Mouse (Mus musculus): ENCODE data around the gene Gemin6. TPM values are rescaled to one million over a fixed set of nuclear protein-coding genes. Genes with fewer than 3 reads are reported as not detected.
"Not testable (repeated sequence)": the region's sequence is repeated elsewhere in the genome, so short reads cannot be mapped to it uniquely, and the experiment has no call there.

The Gemin6 gene
- polyA plus RNA-seq, 1 experiment from 2014 or later, result 25.6 TPM

- peaks cover 21% of the 10 kb centered on the region for H3K4me1 ChIP-seq (replicated peaks)
- peaks cover 40% of the 10 kb centered on the region for H3K36me3 ChIP-seq (replicated peaks)
- peak; percentile 64 for ATAC-seq (ENCODE audit: insufficient read depth)
- H3K27me3 ChIP-seq, result no peaks in the 10 kb centered on the region
- peak overlapping the region; percentile 93 for H3K9ac ChIP-seq
- WGBS (ENCODE audit: insufficient replicate concordance), result 0% methylated on average over 36 of the region's 36 CpGs
- peak overlapping the region; percentile 97 for H3K27ac ChIP-seq (replicated peaks)
- H3K9me3 ChIP-seq (replicated peaks), result no peaks in the 10 kb centered on the region
- H3K4me3 ChIP-seq (replicated peaks), result peak overlapping the region; percentile 97
- H3K4me2 ChIP-seq, result peak overlapping the region; percentile 82
These were observed 18.0 kb upstream of the Gemin6 start for GRCm38 (mm10) chr17:80206301-80206670.

GRCm38 (mm10) chr17:80206671-80207581 lies 17.3 kb upstream of the Gemin6 start, which contains the start of the genes Srsf7 and Ttc39d:
Gene Srsf7, minus strand, starts transcription at chr17:80207307.
Gene Ttc39d, plus strand, starts transcription at chr17:80207460.
- H3K4me2 ChIP-seq, result peak within 1 kb of the TSS; percentile 82
- peak within 1 kb of the TSS; percentile 93 for H3K9ac ChIP-seq
- H3K4me1 ChIP-seq (replicated peaks), result peaks cover 21% of the 10 kb centered on the region
- peak within 1 kb of the TSS; percentile 97 for H3K27ac ChIP-seq (replicated peaks)
- H3K36me3 ChIP-seq (replicated peaks), result peaks cover 33% of the 10 kb centered on the region
- peak within 1 kb of the TSS; percentile 97 for H3K4me3 ChIP-seq (replicated peaks)
- peak; percentile 88 for ATAC-seq (ENCODE audit: insufficient read depth)
- under 1% methylated on average over 90 of the region's 95 CpGs for WGBS (ENCODE audit: insufficient replicate concordance)
- no peaks in the 10 kb centered on the region for H3K27me3 ChIP-seq
- no peaks in the 10 kb centered on the region for H3K9me3 ChIP-seq (replicated peaks)

GRCm38 (mm10) chr17:80213998-80214397 lies 10.2 kb upstream of the Gemin6 start:
- not testable (repeated sequence) for H3K9ac ChIP-seq; H3K4me3 ChIP-seq (replicated peaks); H3K36me3 ChIP-seq (replicated peaks); H3K4me1 ChIP-seq (replicated peaks); H3K9me3 ChIP-seq (replicated peaks); H3K4me2 ChIP-seq; H3K27me3 ChIP-seq; ATAC-seq (ENCODE audit: insufficient read depth); H3K27ac ChIP-seq (replicated peaks)
- WGBS (ENCODE audit: insufficient replicate concordance), result 77% methylated on average over 4 of the region's 4 CpGs

GRCm38 (mm10) chr17:80220131-80220530 lies 4.1 kb upstream of the Gemin6 start:
- no peak overlapping the region for H3K27ac ChIP-seq (replicated peaks)
- H3K4me1 ChIP-seq (replicated peaks), result peaks cover 17% of the 10 kb centered on the region
- no peak overlapping the region for H3K4me2 ChIP-seq
- no peaks in the 10 kb centered on the region for H3K36me3 ChIP-seq (replicated peaks)
- H3K9me3 ChIP-seq (replicated peaks), result no peaks in the 10 kb centered on the region
- no peak overlapping the region for H3K9ac ChIP-seq
- no peak overlapping the region for H3K4me3 ChIP-seq (replicated peaks)
- 0 out of 2 replicates have a peak, but pooled peaks cover 4% of the 10 kb centered on the region for H3K27me3 ChIP-seq
- no peak for ATAC-seq (ENCODE audit: insufficient read depth)
- 63% methylated on average over 2 of the region's 2 CpGs for WGBS (ENCODE audit: insufficient replicate concordance)

- Histone ChIP-seq H3K36me3 (replicated peaks) (no peaks in the 10 kb centered on the region), H3K4me3 (replicated peaks) (no peak overlapping the region), H3K9me3 (replicated peaks) (no peaks in the 10 kb centered on the region), H3K27me3 (0 out of 2 replicates have a peak, but pooled peaks cover 4% of the 10 kb centered on the region), H3K4me1 (replicated peaks) (peaks cover 21% of the 10 kb centered on the region), H3K27ac (replicated peaks) (no peak overlapping the region), H3K4me2 (no peak overlapping the region), H3K9ac (no peak overlapping the region)
- ATAC-seq (ENCODE audit: insufficient read depth), result no peak
- 40% methylated on average over 9 of the region's 9 CpGs for WGBS (ENCODE audit: insufficient replicate concordance)
These were observed 3.0 kb upstream of the Gemin6 start for GRCm38 (mm10) chr17:80221202-80221601.

GRCm38 (mm10) chr17:80221890-80222628 lies 2.2 kb upstream of the Gemin6 start:
- 0 out of 2 replicates have a peak, but pooled peaks cover 2% of the 10 kb centered on the region for H3K27me3 ChIP-seq
- no peak overlapping the region for H3K4me3 ChIP-seq (replicated peaks)
- no peak overlapping the region for H3K4me2 ChIP-seq
- ATAC-seq (ENCODE audit: insufficient read depth), result no peak
- H3K27ac ChIP-seq (replicated peaks), result no peak overlapping the region
- H3K9me3 ChIP-seq (replicated peaks), result no peaks in the 10 kb centered on the region
- H3K36me3 ChIP-seq (replicated peaks), result 0 out of 2 replicates have a peak, but pooled peaks cover 2% of the 10 kb centered on the region
- no peak overlapping the region for H3K9ac ChIP-seq
- WGBS (ENCODE audit: insufficient replicate concordance), result 34% methylated on average over 3 of the region's 3 CpGs
- H3K4me1 ChIP-seq (replicated peaks), result peaks cover 21% of the 10 kb centered on the region

- peak; percentile 35 for ATAC-seq (ENCODE audit: insufficient read depth)
- peak overlapping the region; percentile 86 for H3K27ac ChIP-seq (replicated peaks)
These were observed 412 bp upstream of the Gemin6 start for GRCm38 (mm10) chr17:80223829-80224228.

GRCm38 (mm10) chr17:80225142-80225541 lies 901 bp downstream of the Gemin6 start:
- Histone ChIP-seq H3K27ac (replicated peaks) (peak overlapping the region; percentile 86), H3K4me2 (peak overlapping the region; percentile 84), H3K36me3 (replicated peaks) (peaks cover 16% of the 10 kb centered on the region; the same call in 1 of the 2 replicates), H3K9ac (peak overlapping the region; percentile 73), H3K4me1 (replicated peaks) (peaks cover 21% of the 10 kb centered on the region), H3K4me3 (replicated peaks) (peak overlapping the region; percentile 74)
- not testable (repeated sequence) for H3K9me3 ChIP-seq (replicated peaks); ATAC-seq (ENCODE audit: insufficient read depth); H3K27me3 ChIP-seq
- 33% methylated on average over 5 of the region's 5 CpGs for WGBS (ENCODE audit: insufficient replicate concordance)

More at GRCm38 (mm10) chr17:80223829-80224228, 412 bp upstream of the Gemin6 start:
- 6% methylated on average over 9 of the region's 9 CpGs for WGBS (ENCODE audit: insufficient replicate concordance)
- Histone ChIP-seq H3K4me1 (replicated peaks) (peaks cover 21% of the 10 kb centered on the region), H3K4me2 (peak overlapping the region; percentile 84), H3K4me3 (replicated peaks) (peak overlapping the region; percentile 74), H3K9ac (peak overlapping the region; percentile 73), H3K27me3 (no peaks in the 10 kb centered on the region), H3K9me3 (replicated peaks) (no peaks in the 10 kb centered on the region), H3K36me3 (replicated peaks) (peaks cover 10% of the 10 kb centered on the region; the same call in 1 of the 2 replicates)

GRCm38 (mm10) chr17:80229396-80229795 lies 5.2 kb downstream of the Gemin6 start:
- WGBS (ENCODE audit: insufficient replicate concordance), result 68% methylated on average over 2 of the region's 2 CpGs
- H3K9me3 ChIP-seq (replicated peaks), result no peaks in the 10 kb centered on the region
- no peak for ATAC-seq (ENCODE audit: insufficient read depth)
- peaks cover 22% of the 10 kb centered on the region for H3K4me1 ChIP-seq (replicated peaks)
- H3K27me3 ChIP-seq, result no peaks in the 10 kb centered on the region
- H3K27ac ChIP-seq (replicated peaks), result no peak overlapping the region
- H3K4me2 ChIP-seq, result no peak overlapping the region
- peaks cover 16% of the 10 kb centered on the region; the same call in 1 of the 2 replicates for H3K36me3 ChIP-seq (replicated peaks)
- H3K9ac ChIP-seq, result no peak overlapping the region
- no peak overlapping the region for H3K4me3 ChIP-seq (replicated peaks)

- Histone ChIP-seq H3K4me2 (no peak overlapping the region), H3K36me3 (replicated peaks) (peaks cover 13% of the 10 kb centered on the region; the same call in 1 of the 2 replicates), H3K27me3 (no peaks in the 10 kb centered on the region), H3K9ac (no peak overlapping the region), H3K9me3 (replicated peaks) (no peaks in the 10 kb centered on the region), H3K27ac (replicated peaks) (0 out of 2 replicates have a peak overlapping the region, but pooled peaks have one; percentile 11), H3K4me1 (replicated peaks) (peaks cover 13% of the 10 kb centered on the region), H3K4me3 (replicated peaks) (no peak overlapping the region)
- 73% methylated on average over 5 of the region's 5 CpGs for WGBS (ENCODE audit: insufficient replicate concordance)
- ATAC-seq (ENCODE audit: insufficient read depth), result no peak
These were observed 9.6 kb downstream of the Gemin6 start for GRCm38 (mm10) chr17:80233844-80234243.

- WGBS (ENCODE audit: insufficient replicate concordance), result 65% methylated on average over 7 of the region's 7 CpGs
These were observed 10.1 kb downstream of the Gemin6 start for GRCm38 (mm10) chr17:80234376-80234775.

More at GRCm38 (mm10) chr17:80234376-80234775, 10.1 kb downstream of the Gemin6 start:
- Histone ChIP-seq H3K27ac (replicated peaks) (no peak overlapping the region), H3K9me3 (replicated peaks) (no peaks in the 10 kb centered on the region), H3K4me2 (no peak overlapping the region), H3K4me3 (replicated peaks) (no peak overlapping the region), H3K9ac (no peak overlapping the region), H3K27me3 (no peaks in the 10 kb centered on the region), H3K4me1 (replicated peaks) (peaks cover 13% of the 10 kb centered on the region), H3K36me3 (replicated peaks) (peaks cover 12% of the 10 kb centered on the region; the same call in 1 of the 2 replicates)
- ATAC-seq (ENCODE audit: insufficient read depth), result no peak
